Mouse (Mus musculus): ENCODE measurements at regions not wholly inside any gene's neighbourhood (a gene's known extent, or its start where the extent isn't known, plus 50 kb on each side); places are given as distances from the start of the nearest gene placed in this dataset.
"Not testable (repeated sequence)": the region's sequence is repeated elsewhere in the genome, so short reads cannot be mapped to it uniquely, and the experiment has no call there.

GRCm38 (mm10) chr12:23026976-23027375 is 753.1 kb downstream of the Gm10330 start:
- H3K9ac ChIP-seq; H3K9me3 ChIP-seq; ATAC-seq (ENCODE audit: low FRiP score, low read depth); H3K4me3 ChIP-seq; H3K4me2 ChIP-seq (replicated peaks); H3K27ac ChIP-seq; H3K4me1 ChIP-seq; H3K36me3 ChIP-seq; H3K27me3 ChIP-seq (replicated peaks): not testable (repeated sequence)
- 92% methylated on average over 6 of the region's 6 CpGs for WGBS

GRCm38 (mm10) chr12:23023556-23023955 is 756.5 kb downstream of the Gm10330 start:
- not testable (repeated sequence) for ATAC-seq (ENCODE audit: low FRiP score, low read depth); H3K27me3 ChIP-seq (replicated peaks); H3K36me3 ChIP-seq; H3K4me2 ChIP-seq (replicated peaks); H3K9ac ChIP-seq; H3K4me3 ChIP-seq; H3K9me3 ChIP-seq; H3K27ac ChIP-seq; H3K4me1 ChIP-seq
- WGBS = 90% methylated on average over 8 of the region's 8 CpGs

GRCm38 (mm10) chr12:23010199-23010598 is 769.9 kb downstream of the Gm10330 start:
- not testable (repeated sequence) for H3K27me3 ChIP-seq (replicated peaks); H3K9me3 ChIP-seq; H3K9ac ChIP-seq; H3K36me3 ChIP-seq; H3K27ac ChIP-seq; H3K4me1 ChIP-seq; ATAC-seq (ENCODE audit: low FRiP score, low read depth)
- WGBS = under 1% methylated on average over 33 of the region's 37 CpGs
- H3K4me2 ChIP-seq (replicated peaks) = peak overlapping the region; percentile 50
- peak overlapping the region; percentile 44 for H3K4me3 ChIP-seq

- H3K4me2 ChIP-seq (replicated peaks) = peak overlapping the region; percentile 50
- H3K27ac ChIP-seq; H3K27me3 ChIP-seq (replicated peaks); H3K36me3 ChIP-seq; H3K9me3 ChIP-seq; H3K4me1 ChIP-seq; ATAC-seq (ENCODE audit: low FRiP score, low read depth): not testable (repeated sequence)
- 2% methylated on average over 31 of the region's 48 CpGs for WGBS
- peak overlapping the region; percentile 45; the same call in 1 of the 2 replicates for H3K9ac ChIP-seq
- H3K4me3 ChIP-seq = peak overlapping the region; percentile 44
These were observed 770.4 kb downstream of the Gm10330 start for GRCm38 (mm10) chr12:23009662-23010061.

All from neural tube, embryonic 12.5 days (tissue).